Mouse (Mus musculus): Measurements from ENCODE around the gene Tcaf1. TPM values are rescaled to one million over a fixed set of nuclear protein-coding genes. Genes with fewer than 3 reads are reported as not detected.

Tcaf1 gene
- 1 to 10 TPM; 4.0 to 8.1 TPM for total RNA-seq (2021)
- long read RNA-seq, experiment 1, full-length matches to known transcripts: 5 of 10 reads
- long read RNA-seq, experiment 1, partial matches to known transcripts: 3 of 10 reads
- long read RNA-seq, experiment 1, other reads (novel, unspliced or antisense): 2 of 10 reads
- long read RNA-seq, experiment 2, full-length matches to known transcripts: 4 of 7 reads
- long read RNA-seq, experiment 2, partial matches to known transcripts: 1 of 7 reads
- long read RNA-seq, experiment 2, other reads (novel, unspliced or antisense): 2 of 7 reads

DNA sequence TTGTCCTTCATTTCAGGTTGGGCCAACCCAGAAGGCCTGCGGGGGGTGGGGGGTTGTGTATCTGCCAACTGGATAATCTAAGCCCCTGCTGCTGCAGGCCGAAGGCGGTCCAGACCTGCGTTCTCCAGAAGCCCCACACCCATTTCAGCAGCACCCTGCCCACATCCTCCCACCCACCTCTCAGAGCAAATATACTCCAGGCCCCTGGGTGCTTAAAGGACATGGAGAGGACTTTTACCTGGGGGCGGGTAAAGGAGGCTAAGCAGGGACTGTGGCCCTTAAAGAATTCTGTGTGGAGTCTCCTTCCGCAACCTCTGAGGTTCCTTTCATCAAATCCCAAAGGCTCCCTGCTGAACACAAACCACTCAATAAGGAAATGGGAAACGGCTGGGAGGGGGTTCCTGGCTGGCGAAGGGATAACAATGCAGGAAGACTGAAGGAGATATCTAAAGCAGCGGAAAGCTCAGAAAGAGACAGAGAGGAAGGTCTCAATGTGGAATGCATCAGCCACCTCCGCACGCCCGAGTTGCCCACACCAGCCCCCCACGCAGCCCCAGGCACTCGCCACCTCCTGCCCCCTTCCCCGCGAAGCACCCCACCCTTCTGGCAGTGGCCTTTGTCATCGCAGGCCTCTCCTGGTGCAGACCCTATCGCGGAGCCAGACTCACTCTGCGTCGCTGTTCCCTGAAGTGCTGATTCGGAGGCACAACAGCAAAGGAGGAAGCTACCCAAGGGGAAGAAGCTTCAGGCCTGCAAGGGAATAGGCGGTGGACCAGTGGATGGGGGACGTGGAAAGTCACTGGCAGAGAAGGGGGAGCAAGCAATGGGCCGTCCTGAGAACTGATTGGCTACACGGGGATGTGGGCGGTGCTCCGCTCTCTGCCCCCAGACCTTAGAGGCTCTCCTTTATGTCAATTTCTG, at the start of gene Tcaf1:
Tcaf1 (minus strand) TSS at position 798 of the 921 bp plus-strand sequence.
- intact Hi-C loops (cut with DNase I): loop anchor here (2.0 kb wide), 1 partner anchor 17 kb away; no protein-coding TSS in a partner anchor
- Histone ChIP-seq H3K4me3 (peak within 1 kb of the TSS; percentile 81), H3K27ac (peak within 1 kb of the TSS; percentile 79)
- no peak for TF ChIP-seq CTCF (IDR thresholded peaks at IDR 0.05)
- peak; percentile 84 for DNase-seq

- DNase-seq: no peak
- no peak for TF ChIP-seq CTCF (IDR thresholded peaks at IDR 0.05)
- no peak within 1 kb of the TSS for H3K4me3 ChIP-seq
- intact Hi-C loops (cut with DNase I): no loop called here
- H3K27ac ChIP-seq: no peak within 1 kb of the TSS
Observed at GRCm38 (mm10) chr6:42756104-42756503, 46.2 kb upstream of the Tcaf1 start, which contains the start of gene Olfr38. Gene Olfr38 (plus strand): TSS chr6:42756404.

DNA sequence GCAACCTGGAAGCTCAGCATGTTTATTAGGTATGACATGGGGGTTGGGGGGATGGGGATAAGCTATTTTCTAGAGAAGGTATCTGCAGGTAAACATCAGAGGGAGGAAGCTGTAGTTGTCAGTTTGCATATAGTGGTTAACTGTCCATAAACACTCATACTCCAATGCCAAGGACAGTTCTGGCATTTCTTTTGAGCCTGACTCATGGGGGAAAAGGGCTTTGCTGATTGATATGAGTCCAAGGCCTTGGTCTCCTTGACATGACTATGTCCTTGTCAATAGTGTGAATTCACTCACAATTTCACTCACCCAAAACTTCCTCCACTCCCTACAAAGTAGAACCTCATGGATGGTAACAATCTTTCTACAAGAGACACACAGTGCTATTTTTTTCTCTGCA, 38.0 kb upstream of the Tcaf1 start:
- Histone ChIP-seq H3K4me3 (no peak overlapping the region), H3K27ac (no peak overlapping the region)
- DNase-seq: no peak
- TF ChIP-seq CTCF (IDR thresholded peaks at IDR 0.05): no peak
- intact Hi-C loops (cut with DNase I): no loop called here

- no peak for DNase-seq
- Histone ChIP-seq H3K4me3 (no peak overlapping the region), H3K27ac (no peak overlapping the region)
- no peak for TF ChIP-seq CTCF (IDR thresholded peaks at IDR 0.05)
- intact Hi-C loops (cut with DNase I): no loop called here
Observed at GRCm38 (mm10) chr6:42742303-42742702, 32.4 kb upstream of the Tcaf1 start.

- TF ChIP-seq CTCF (IDR thresholded peaks at IDR 0.05): no peak
Observed at GRCm38 (mm10) chr6:42739071-42739470, 29.2 kb upstream of the Tcaf1 start, which contains the start of gene Olfr453. Gene Olfr453 (plus strand): TSS chr6:42739371.

GRCm38 (mm10) chr6:42717973-42718372, 8.1 kb upstream of the Tcaf1 start:
- TF ChIP-seq CTCF (IDR thresholded peaks at IDR 0.05): no peak
- Histone ChIP-seq H3K27ac (no peak overlapping the region), H3K4me3 (no peak overlapping the region)
- intact Hi-C loops (cut with DNase I): no loop called here
- DNase-seq: no peak

More at GRCm38 (mm10) chr6:42739071-42739470, 29.2 kb upstream of the Tcaf1 start, which contains the start of gene Olfr453:
- intact Hi-C loops (cut with DNase I): no loop called here
- no peak within 1 kb of the TSS for H3K4me3 ChIP-seq
- no peak within 1 kb of the TSS for H3K27ac ChIP-seq
- no peak for DNase-seq

DNA sequence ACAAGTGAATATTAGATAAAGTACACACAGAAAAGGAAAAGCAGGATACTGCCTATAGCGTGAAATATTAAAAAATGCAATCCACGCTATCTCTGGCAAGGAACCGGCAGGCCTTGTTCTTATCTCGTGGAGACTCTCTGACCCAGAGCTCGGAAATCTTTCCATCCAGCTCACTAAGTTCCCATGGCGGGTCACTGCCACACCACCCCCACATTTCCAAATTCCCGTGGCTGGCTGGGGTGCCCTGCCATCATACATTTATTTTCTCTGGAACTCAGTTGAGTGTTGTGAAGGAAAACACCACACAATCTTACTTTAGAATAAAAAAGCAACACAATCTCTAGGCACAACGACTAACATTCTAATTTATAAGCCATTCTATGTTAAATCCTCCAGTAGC, 4.8 kb upstream of the Tcaf1 start:
- intact Hi-C loops (cut with DNase I): no loop called here
- no peak overlapping the region for H3K27ac ChIP-seq
- DNase-seq: no peak
- no peak overlapping the region for H3K4me3 ChIP-seq
- no peak for TF ChIP-seq CTCF (IDR thresholded peaks at IDR 0.05)

GRCm38 (mm10) chr6:42692517-42693190, 17.2 kb downstream of the Tcaf1 start:
- Histone ChIP-seq H3K4me3 (peak overlapping the region; percentile 88), H3K27ac (peak overlapping the region; percentile 83)
- TF ChIP-seq CTCF (IDR thresholded peaks at IDR 0.05): no peak
- intact Hi-C loops (cut with DNase I): loop anchor here (2.0 kb wide), 1 partner anchor 16 kb away; no protein-coding TSS in a partner anchor
- DNase-seq: peak; percentile 88

DNA sequence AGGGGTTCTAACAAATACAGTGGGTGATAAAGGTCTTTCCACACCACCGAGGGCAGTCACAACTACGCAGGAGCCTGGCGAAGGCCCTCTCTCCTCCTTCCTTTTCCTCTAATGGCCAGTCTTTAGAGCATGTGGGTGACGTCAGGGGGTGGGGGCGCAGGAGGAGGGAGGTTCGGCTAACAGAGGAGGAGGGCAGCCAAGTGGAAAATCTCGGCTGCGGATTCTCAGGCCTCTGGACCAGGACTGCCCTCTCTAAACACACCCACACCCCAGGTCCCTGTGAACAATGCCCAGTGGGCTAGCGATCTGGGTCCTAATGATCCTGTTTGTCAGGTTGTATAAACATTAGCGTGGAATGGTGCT, 17.8 kb downstream of the Tcaf1 start:
- TF ChIP-seq CTCF (IDR thresholded peaks at IDR 0.05): no peak
- peak; percentile 85 for DNase-seq
- Histone ChIP-seq H3K27ac (peak overlapping the region; percentile 83), H3K4me3 (peak overlapping the region; percentile 88)
- intact Hi-C loops (cut with DNase I): loop anchor here (2.0 kb wide), 1 partner anchor 17 kb away; no protein-coding TSS in a partner anchor

DNA sequence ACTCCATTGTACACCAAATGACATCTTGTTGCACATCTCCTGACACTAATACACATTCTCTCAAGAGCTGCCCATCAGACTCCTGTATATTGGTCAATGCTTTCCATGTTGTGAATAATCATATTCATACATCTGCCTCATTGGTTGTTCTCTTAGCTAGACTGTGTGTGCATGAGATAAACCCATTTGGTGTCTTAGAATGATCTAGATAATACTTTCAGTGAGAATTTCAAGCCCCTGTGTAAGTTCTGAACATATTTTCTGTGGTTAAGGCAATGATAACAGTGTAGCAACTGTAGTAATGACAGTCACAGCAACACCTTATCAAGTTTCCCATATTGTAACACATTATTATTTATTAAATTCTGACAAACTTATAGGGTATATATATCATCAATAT, 20.1 kb downstream of the Tcaf1 start:
- no peak for TF ChIP-seq CTCF (IDR thresholded peaks at IDR 0.05)
- no peak overlapping the region for H3K27ac ChIP-seq
- H3K4me3 ChIP-seq: no peak overlapping the region
- intact Hi-C loops (cut with DNase I): no loop called here
- no peak for DNase-seq

DNA sequence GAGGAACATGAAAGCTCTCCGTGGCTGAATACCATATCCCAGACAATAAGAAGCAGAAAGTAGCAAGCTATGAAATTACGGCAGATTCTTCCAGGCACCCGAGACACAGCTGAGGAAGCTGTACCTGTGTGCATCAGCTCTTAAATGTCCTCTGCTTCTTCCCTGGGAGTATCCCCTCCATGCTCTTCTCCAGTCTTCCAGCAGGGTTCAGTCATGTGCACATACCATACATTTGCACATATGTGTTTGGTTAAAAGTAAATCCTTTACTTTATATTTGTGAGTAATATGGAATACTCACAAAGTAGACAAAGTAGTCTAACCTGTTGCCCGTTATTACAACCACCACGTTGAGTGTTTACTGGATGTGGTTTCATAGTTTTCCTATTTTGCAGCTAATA, 22.0 kb downstream of the Tcaf1 start:
- DNase-seq: no peak
- intact Hi-C loops (cut with DNase I): no loop called here

DNA sequence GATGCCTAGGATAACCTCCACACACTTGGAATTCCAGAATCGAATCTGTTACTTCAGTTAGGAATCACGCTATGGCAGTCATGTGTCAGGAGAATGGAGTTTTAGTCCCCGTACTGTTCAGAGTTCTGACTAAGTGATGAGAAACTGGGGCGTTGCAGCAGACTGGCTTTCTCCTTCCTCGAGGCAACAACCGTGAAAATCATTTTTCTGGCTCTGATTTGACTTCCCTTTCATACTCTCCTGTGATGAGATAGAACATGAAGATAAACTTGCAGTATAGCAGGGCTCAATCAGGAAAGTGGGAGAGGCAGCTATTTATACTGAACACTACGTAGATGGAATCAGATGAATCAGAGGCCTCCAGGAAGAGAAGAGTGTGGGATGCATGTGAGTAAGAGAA, 29.8 kb downstream of the Tcaf1 start:
- no peak for TF ChIP-seq CTCF (IDR thresholded peaks at IDR 0.05)
- intact Hi-C loops (cut with DNase I): no loop called here
- no peak for DNase-seq
- H3K27ac ChIP-seq: no peak overlapping the region
- no peak overlapping the region for H3K4me3 ChIP-seq

More for the DNA sequence above, 22.0 kb downstream of the Tcaf1 start:
- H3K27ac ChIP-seq: no peak overlapping the region
- no peak for TF ChIP-seq CTCF (IDR thresholded peaks at IDR 0.05)
- H3K4me3 ChIP-seq: no peak overlapping the region

Measured in gastrocnemius, adult 2 months (tissue).